Mouse (Mus musculus) liver, embryonic 16.5 days (tissue): Measurements from ENCODE around the gene Prss8. TPM values are rescaled to one million over a fixed set of nuclear protein-coding genes. Genes with fewer than 3 reads are reported as not detected.

Experiments
- ATAC-seq: fragments of 200-750 bp; cut with Nextera tagmentation; 2 replicates; pipeline ENCODE4 v1.8.0; 2017; ENCODE audit warnings: low read depth, mild to moderate bottlenecking, moderate number of reproducible peaks, moderate library complexity
- H3K27ac ChIP-seq: fragments of 300-500 bp; sonication (generic); 2 replicates; pipeline ENCODE4 v1.5.1; 2014; ENCODE audit warnings: mild to moderate bottlenecking, low read length
- H3K27me3 ChIP-seq: fragments of 300-500 bp; sonication (generic); 2 replicates; pipeline ENCODE4 v1.6.1; 2014; ENCODE audit warnings: low read depth, low read length, mixed read lengths; ENCODE audit not compliant: control insufficient read depth, insufficient read depth
- H3K36me3 ChIP-seq: fragments of 300-500 bp; sonication (generic); 2 replicates; pipeline ENCODE4 v1.6.1; 2014; ENCODE audit warnings: mild to moderate bottlenecking; ENCODE audit not compliant: control insufficient read depth, insufficient read depth
- H3K4me1 ChIP-seq: fragments of 300-500 bp; sonication (generic); 2 replicates; pipeline ENCODE4 v1.6.1; 2014; ENCODE audit warnings: low read depth, low read length, mixed read lengths; ENCODE audit not compliant: control insufficient read depth
- H3K4me2 ChIP-seq: fragments of 300-500 bp; sonication (generic); 2 replicates; pipeline ENCODE4 v1.6.1; 2014; ENCODE audit warnings: low read depth, low read length, mixed read lengths
- H3K4me3 ChIP-seq: fragments of 300-500 bp; sonication (generic); 2 replicates; pipeline ENCODE4 v1.5.1; 2014; ENCODE audit warnings: low read depth, mild to moderate bottlenecking, low read length
- H3K9ac ChIP-seq: fragments of 300-500 bp; sonication (generic); 2 replicates; pipeline ENCODE4 v1.6.1; 2014; ENCODE audit warnings: low read depth, low read length
- H3K9me3 ChIP-seq: fragments of 300-500 bp; sonication (generic); replicated peaks from 2 replicates; pipeline ENCODE4 v1.6.1; 2016; ENCODE audit warnings: low read length; ENCODE audit not compliant: control insufficient read depth
- WGBS: fragments of 180-500 bp; shearing (Covaris S2); extraction: QIAGEN DNeasy Blood & Tissue Kit; methylation state at CpG from one replicate; pipeline ENCODE4 v1.1.7; 2014; ENCODE audit not compliant: insufficient replicate concordance; 5-methylcytosine and 5-hydroxymethylcytosine counted together
- polyA plus RNA-seq: library from polyadenylated mRNA; unstranded; fragments of >200 nt; fragmentation: Nextera tagmentation; extraction: Ambion mirVana; gene quantifications from 2 replicates; pipeline ENCODE4 v1.2.1, GENCODE M21; 2015

The Prss8 gene
- polyA plus RNA-seq, 1 experiment from 2014 or later: 18.5 TPM

GRCm38 (mm10) chr7:127931351-127932135 is 1.6 kb upstream of the Prss8 start:
- peaks cover 25% of the 10 kb centered on the region for H3K4me1 ChIP-seq
- H3K4me3 ChIP-seq: peak overlapping the region; percentile 12; the same call in 1 of the 2 replicates
- no peak overlapping the region for H3K9ac ChIP-seq

GRCm38 (mm10) chr7:127930636-127931035 is 732 bp upstream of the Prss8 start:
- H3K27me3 ChIP-seq: no peaks in the 10 kb centered on the region
- no peak for ATAC-seq
- H3K4me1 ChIP-seq: peaks cover 19% of the 10 kb centered on the region
- no peak overlapping the region; the same call in 1 of the 2 replicates for H3K4me2 ChIP-seq
- H3K36me3 ChIP-seq: no peaks in the 10 kb centered on the region
- no peaks in the 10 kb centered on the region for H3K9me3 ChIP-seq
- WGBS: 65% methylated on average over 5 of the region's 5 CpGs
- no peak overlapping the region for H3K27ac ChIP-seq
- no peak overlapping the region for H3K9ac ChIP-seq
- no peak overlapping the region for H3K4me3 ChIP-seq

More at GRCm38 (mm10) chr7:127931351-127932135, 1.6 kb upstream of the Prss8 start:
- peak overlapping the region; percentile 69 for H3K27ac ChIP-seq
- no peaks in the 10 kb centered on the region for H3K36me3 ChIP-seq
- H3K4me2 ChIP-seq: peak overlapping the region; percentile 37
- peak; percentile 33 for ATAC-seq
- no peaks in the 10 kb centered on the region for H3K9me3 ChIP-seq
- 57% methylated on average over 13 of the region's 13 CpGs for WGBS
- no peaks in the 10 kb centered on the region for H3K27me3 ChIP-seq

DNA sequence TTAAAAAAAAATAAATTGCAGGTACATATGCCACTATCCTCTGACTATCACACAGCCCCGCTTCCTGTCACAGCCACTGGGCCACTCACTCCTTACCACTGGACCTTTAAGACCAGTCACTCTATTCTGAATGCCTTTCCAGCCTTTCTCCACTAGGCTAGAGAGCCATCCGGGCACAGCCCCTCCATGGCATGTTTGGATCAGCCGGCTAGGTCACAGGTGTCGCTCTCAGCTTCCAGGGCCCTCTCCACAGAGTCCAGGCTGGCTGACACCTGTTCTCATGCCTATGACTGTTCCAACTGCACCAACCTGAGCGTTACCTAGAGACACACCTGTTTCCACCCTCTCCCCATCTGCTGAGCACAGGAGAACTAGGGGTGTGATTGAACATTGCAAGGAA is 1.3 kb downstream of the Prss8 start:
- 56% methylated on average over 5 of the region's 5 CpGs for WGBS
- Histone ChIP-seq H3K4me1 (peaks cover 13% of the 10 kb centered on the region), H3K4me3 (peak overlapping the region; percentile 43), H3K9me3 (no peaks in the 10 kb centered on the region), H3K9ac (no peak overlapping the region), H3K27me3 (no peaks in the 10 kb centered on the region), H3K4me2 (peak overlapping the region; percentile 33), H3K36me3 (no peaks in the 10 kb centered on the region), H3K27ac (no peak overlapping the region)
- no peak for ATAC-seq

- WGBS: 77% methylated on average over 11 of the region's 11 CpGs
- no peaks in the 10 kb centered on the region for H3K36me3 ChIP-seq
- H3K4me1 ChIP-seq: peaks cover 14% of the 10 kb centered on the region
- no peak overlapping the region for H3K27ac ChIP-seq
- ATAC-seq: no peak
- H3K4me2 ChIP-seq: no peak overlapping the region
- H3K27me3 ChIP-seq: no peaks in the 10 kb centered on the region
- no peak overlapping the region for H3K9ac ChIP-seq
- H3K4me3 ChIP-seq: no peak overlapping the region
- no peaks in the 10 kb centered on the region for H3K9me3 ChIP-seq
Measured at GRCm38 (mm10) chr7:127927726-127928125, 2.2 kb downstream of the Prss8 start.

DNA sequence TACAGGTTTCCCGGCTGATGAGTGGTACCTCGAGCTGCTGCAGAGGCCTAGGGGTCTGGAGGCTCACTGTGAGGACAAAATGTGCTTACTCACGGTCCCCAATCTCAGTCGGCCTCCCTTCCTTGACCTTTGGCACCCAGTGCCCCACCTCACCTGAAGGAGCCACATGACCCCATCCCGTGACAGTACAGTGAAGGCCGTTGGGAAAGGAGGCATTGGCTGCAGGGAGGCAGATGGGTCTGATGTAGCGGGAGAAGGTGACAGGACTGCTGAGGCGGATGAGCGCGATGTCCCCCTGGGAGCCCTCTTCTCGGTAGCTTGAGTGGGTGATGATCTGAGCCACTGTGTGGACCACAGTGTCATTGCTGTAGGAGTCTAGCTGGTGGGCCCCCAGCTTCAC is 3.1 kb downstream of the Prss8 start:
- Histone ChIP-seq H3K4me3 (no peak overlapping the region), H3K4me2 (no peak overlapping the region), H3K27ac (no peak overlapping the region), H3K4me1 (peaks cover 12% of the 10 kb centered on the region), H3K27me3 (no peaks in the 10 kb centered on the region), H3K9me3 (no peaks in the 10 kb centered on the region), H3K9ac (no peak overlapping the region), H3K36me3 (no peaks in the 10 kb centered on the region)
- 77% methylated on average over 11 of the region's 11 CpGs for WGBS
- ATAC-seq: no peak

GRCm38 (mm10) chr7:127926066-127926465 is 3.8 kb downstream of the Prss8 start:
- H3K36me3 ChIP-seq: no peaks in the 10 kb centered on the region
- H3K27ac ChIP-seq: no peak overlapping the region
- H3K9ac ChIP-seq: no peak overlapping the region
- peaks cover 9% of the 10 kb centered on the region for H3K4me1 ChIP-seq
- H3K27me3 ChIP-seq: no peaks in the 10 kb centered on the region
- no peaks in the 10 kb centered on the region for H3K9me3 ChIP-seq
- ATAC-seq: no peak
- H3K4me2 ChIP-seq: no peak overlapping the region
- H3K4me3 ChIP-seq: no peak overlapping the region
- 81% methylated on average over 8 of the region's 8 CpGs for WGBS

DNA sequence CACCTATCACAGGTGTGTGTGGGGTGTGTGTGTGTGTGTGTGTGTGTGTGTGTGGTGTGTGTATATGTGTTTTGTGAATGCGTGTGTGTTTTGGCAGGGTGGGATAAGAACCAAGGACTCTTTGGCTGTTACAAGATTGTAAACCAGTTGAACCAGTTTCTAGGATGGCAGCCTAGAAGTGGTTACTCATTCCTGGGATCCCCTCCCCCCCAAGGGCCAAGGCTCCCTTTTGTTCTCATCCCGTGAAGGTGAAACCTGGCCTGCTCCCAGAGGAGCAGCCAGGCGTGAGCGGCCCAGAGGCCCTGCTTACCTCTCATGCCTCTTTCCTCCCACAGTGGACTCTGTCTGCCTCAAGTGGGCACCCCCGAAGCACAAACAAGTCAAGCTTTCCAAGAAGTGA is 4.7 kb downstream of the Prss8 start:
- H3K9me3 ChIP-seq: no peaks in the 10 kb centered on the region
- H3K4me2 ChIP-seq: no peak overlapping the region
- no peak for ATAC-seq
- no peaks in the 10 kb centered on the region for H3K36me3 ChIP-seq
- no peak overlapping the region for H3K27ac ChIP-seq
- no peak overlapping the region for H3K4me3 ChIP-seq
- WGBS: 79% methylated on average over 5 of the region's 5 CpGs
- peaks cover 7% of the 10 kb centered on the region for H3K4me1 ChIP-seq
- no peak overlapping the region for H3K9ac ChIP-seq
- H3K27me3 ChIP-seq: no peaks in the 10 kb centered on the region

GRCm38 (mm10) chr7:127923714-127924113 is 6.2 kb downstream of the Prss8 start:
- H3K4me1 ChIP-seq: peaks cover 4% of the 10 kb centered on the region
- H3K4me3 ChIP-seq: no peak overlapping the region
- no peak overlapping the region for H3K27ac ChIP-seq
- H3K27me3 ChIP-seq: no peaks in the 10 kb centered on the region
- no peak for ATAC-seq
- WGBS: 77% methylated on average over 5 of the region's 5 CpGs
- no peak overlapping the region for H3K9ac ChIP-seq
- no peak overlapping the region for H3K4me2 ChIP-seq
- no peaks in the 10 kb centered on the region for H3K9me3 ChIP-seq
- no peaks in the 10 kb centered on the region for H3K36me3 ChIP-seq

DNA sequence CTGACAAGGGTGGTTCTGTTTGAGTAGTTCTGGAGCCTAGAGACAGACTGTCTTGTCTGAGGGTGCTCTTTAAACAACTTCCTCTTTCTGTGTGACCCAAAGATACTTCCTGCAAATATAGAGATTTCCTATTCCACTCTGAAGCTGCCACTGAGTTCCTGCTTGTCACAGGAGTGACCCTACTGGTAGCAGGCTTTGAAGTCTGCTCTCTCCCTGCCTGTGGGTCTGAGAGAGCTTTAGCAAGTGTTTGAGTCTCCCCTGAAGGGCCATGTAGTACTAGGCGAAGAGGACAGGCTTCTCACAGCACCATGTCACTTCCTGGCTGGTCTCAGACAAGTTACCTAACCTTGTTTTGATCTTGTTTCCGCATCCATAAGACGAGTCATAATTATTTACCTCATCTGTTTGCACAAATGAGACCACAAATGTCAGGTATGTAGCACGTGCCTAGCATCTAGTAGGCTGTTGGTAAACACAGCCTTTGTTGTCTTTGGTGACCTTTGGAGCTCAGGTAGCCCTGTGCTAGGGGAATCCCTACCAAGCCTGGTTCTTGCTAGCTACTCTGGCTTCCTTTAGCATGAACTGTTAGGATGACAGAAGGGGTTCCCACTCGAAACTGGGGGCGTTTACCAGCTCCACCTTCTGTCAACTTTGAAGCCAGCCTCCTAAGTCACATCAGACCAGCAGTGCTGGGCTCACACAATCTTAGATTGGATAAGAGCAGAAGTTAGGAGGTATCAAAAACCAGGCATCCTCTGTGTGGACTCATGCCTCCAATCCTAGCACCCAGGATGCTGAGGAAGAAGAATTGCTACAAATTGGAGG is 7.2 kb downstream of the Prss8 start:
- H3K27me3 ChIP-seq: no peaks in the 10 kb centered on the region
- ATAC-seq: peak; percentile 27; the same call in 1 of the 2 replicates
- H3K9me3 ChIP-seq: no peaks in the 10 kb centered on the region
- H3K4me2 ChIP-seq: no peak overlapping the region
- no peak overlapping the region for H3K4me3 ChIP-seq
- peak overlapping the region; percentile 35 for H3K27ac ChIP-seq
- H3K4me1 ChIP-seq: peaks cover 4% of the 10 kb centered on the region
- no peak overlapping the region for H3K9ac ChIP-seq
- 40% methylated on average over 6 of the region's 6 CpGs for WGBS
- no peaks in the 10 kb centered on the region for H3K36me3 ChIP-seq
